Comparison of ENCODE assay signal across 9 mouse cellular contexts in the genomic region with DNA sequence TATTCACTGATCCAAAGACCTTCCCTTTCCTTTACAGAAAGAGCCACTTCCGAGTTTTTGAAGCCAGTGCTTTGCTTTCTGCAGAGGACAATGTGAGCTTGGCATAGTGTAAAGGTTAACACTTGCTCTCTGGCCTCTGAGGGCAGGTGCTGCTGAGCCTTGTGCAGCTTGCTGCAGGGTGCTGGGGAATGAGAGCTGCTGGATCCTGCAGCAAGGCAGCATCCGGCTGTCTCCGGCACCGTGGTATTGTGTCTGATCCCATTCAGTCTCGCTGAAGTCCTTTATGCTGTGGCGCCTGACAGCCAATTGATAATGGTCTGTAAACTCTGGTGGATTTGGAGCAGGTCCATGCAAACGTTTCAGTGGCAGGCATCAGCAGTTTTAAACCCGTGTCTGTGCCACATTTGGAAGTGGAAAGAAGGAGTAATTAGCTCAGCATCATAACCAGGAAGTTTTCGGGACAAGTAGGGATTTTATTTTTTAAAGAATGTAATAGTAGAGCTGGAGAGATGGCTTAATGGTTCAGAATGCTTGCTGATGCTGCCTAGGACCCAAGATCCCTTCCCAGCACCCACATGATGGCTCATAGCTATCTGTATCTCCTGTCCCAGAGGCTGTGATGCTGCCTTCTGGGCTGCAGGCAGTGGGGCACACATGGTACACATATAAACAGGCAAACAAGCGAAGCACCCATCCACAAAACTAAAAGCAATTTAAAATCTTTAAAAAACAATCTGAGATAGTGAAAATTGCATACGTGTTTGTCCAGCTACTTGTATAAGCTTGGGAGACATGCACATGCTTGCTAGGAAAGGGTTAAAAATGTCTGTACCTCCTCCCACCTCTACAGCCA.
DNase-seq lines count a peak whose midpoint lies in the region; ATAC-seq and TF ChIP-seq lines count a peak whose summit lies in the region.
"Had no signal": no experiment of that assay in that cellular context is flagged by ENCODE, and none has a peak within 500 bp of the region (broad histone marks: within the 10 kb centered on the region; RNA-seq: fewer than 3 reads in every experiment).

No protein-coding gene starts in this region.

- DNase-seq in heart, postnatal 14 days = no peak
- DNase-seq in kidney, postnatal 0 days (ENCODE audit: low spot score) = no peak
- DNase-seq in cerebellum, adult 2 months = no peak
- no peak for DNase-seq in frontal cortex, postnatal 36 days (ENCODE audit: low spot score in 2 of 2)
- DNase-seq in thymus, postnatal 4 days = no peak

- H3K9me3 ChIP-seq in heart, embryonic 12.5 days (replicated peaks) = no peaks in the 10 kb centered on the region
- no peaks in the 10 kb centered on the region for H3K9me3 ChIP-seq in forebrain, embryonic 12.5 days
- no peaks in the 10 kb centered on the region for H3K9me3 ChIP-seq in kidney, postnatal 0 days (replicated peaks; ENCODE audit: low read length)
- no peaks in the 10 kb centered on the region for H3K9me3 ChIP-seq in midbrain, embryonic 16.5 days (replicated peaks; ENCODE audit: control insufficient read depth, low read length, poor library complexity, severe bottlenecking)

- H3K4me1 ChIP-seq in heart, embryonic 12.5 days (replicated peaks) = peaks cover 20% of the 10 kb centered on the region
- H3K4me1 ChIP-seq in forebrain, embryonic 12.5 days = peaks cover 33% of the 10 kb centered on the region
- peaks cover 20% of the 10 kb centered on the region for H3K4me1 ChIP-seq in kidney, postnatal 0 days (replicated peaks; ENCODE audit: insufficient read depth, low read length)
- H3K4me1 ChIP-seq in midbrain, embryonic 16.5 days (ENCODE audit: control insufficient read depth, insufficient read depth, low read length) = peaks cover 21% of the 10 kb centered on the region
- H3K4me1 ChIP-seq in cerebellum, adult 2 months (ENCODE audit: control insufficient read depth, insufficient read depth, low read length) = no peaks in the 10 kb centered on the region

- H3K9ac ChIP-seq in heart, embryonic 12.5 days = peak overlapping the region; percentile 45; the same call in 1 of the 2 replicates
- H3K9ac ChIP-seq in forebrain, embryonic 12.5 days = peak overlapping the region; percentile 21; the same call in 1 of the 2 replicates
- H3K9ac ChIP-seq in kidney, postnatal 0 days (ENCODE audit: low read depth, low read length) = no peak overlapping the region
- peak overlapping the region; percentile 28; the same call in 1 of the 2 replicates for H3K9ac ChIP-seq in midbrain, embryonic 16.5 days (ENCODE audit: low read depth, low read length)

- no peak for TF ChIP-seq POLR2A in cerebellum, adult 2 months (IDR thresholded peaks at IDR 0.05; ENCODE audit: borderline replicate concordance, insufficient read depth, low read length)

- H3K27ac ChIP-seq in heart, embryonic 12.5 days (ENCODE audit: poor library complexity, severe bottlenecking) = no peak overlapping the region
- H3K27ac ChIP-seq in forebrain, embryonic 12.5 days = peak overlapping the region; percentile 84
- peak overlapping the region; percentile 3 for H3K27ac ChIP-seq in kidney, postnatal 0 days
- no peak overlapping the region for H3K27ac ChIP-seq in midbrain, embryonic 16.5 days (ENCODE audit: low read length)
- H3K27ac ChIP-seq in cerebellum, adult 2 months (ENCODE audit: insufficient read depth, low read length) = no peak overlapping the region
- H3K27ac ChIP-seq: heart, adult 2 months had no signal

- WGBS in heart, embryonic 12.5 days = 18% methylated on average over 11 of the region's 11 CpGs
- 5% methylated on average over 11 of the region's 11 CpGs for WGBS in forebrain, embryonic 12.5 days
- WGBS in kidney, postnatal 0 days = 15% methylated on average over 11 of the region's 11 CpGs
- WGBS in midbrain, embryonic 16.5 days = 7% methylated on average over 11 of the region's 11 CpGs
- 19% methylated on average over 11 of the region's 11 CpGs for WGBS in cerebellum, adult 2 months

- no peak for ATAC-seq in heart, embryonic 12.5 days (ENCODE audit: insufficient number of reproducible peaks, low FRiP score)
- peak; percentile 66 for ATAC-seq in forebrain, embryonic 12.5 days (ENCODE audit: low FRiP score)
- no peak for ATAC-seq in kidney, postnatal 0 days (replicated peaks; ENCODE audit: low FRiP score, low read depth)
- peak; percentile 65 for ATAC-seq in midbrain, embryonic 16.5 days

- intact Hi-C loops in heart, postnatal 14 days (cut with DNase I) = no loop called here

- peak overlapping the region; percentile 68 for H3K4me2 ChIP-seq in heart, embryonic 12.5 days
- H3K4me2 ChIP-seq in forebrain, embryonic 12.5 days = peak overlapping the region; percentile 50
- peak overlapping the region; percentile 48 for H3K4me2 ChIP-seq in kidney, postnatal 0 days (ENCODE audit: low read length)
- peak overlapping the region; percentile 60 for H3K4me2 ChIP-seq in midbrain, embryonic 16.5 days (ENCODE audit: low read length)

- H3K4me3 ChIP-seq in heart, embryonic 12.5 days = peak overlapping the region; percentile 35
- peak overlapping the region; percentile 19 for H3K4me3 ChIP-seq in forebrain, embryonic 12.5 days (replicated peaks)
- peak overlapping the region; percentile 28; the same call in 1 of the 2 replicates for H3K4me3 ChIP-seq in kidney, postnatal 0 days (replicated peaks; ENCODE audit: low read depth, low read length)
- H3K4me3 ChIP-seq in midbrain, embryonic 16.5 days (ENCODE audit: low read depth, low read length) = peak overlapping the region; percentile 20; the same call in 1 of the 2 replicates
- H3K4me3 ChIP-seq in cerebellum, adult 2 months (replicated peaks; ENCODE audit: insufficient read depth, low read depth, low read length) = no peak overlapping the region
- H3K4me3 ChIP-seq: heart, adult 2 months had no signal

- H3K27me3 ChIP-seq in heart, embryonic 12.5 days (replicated peaks) = no peaks in the 10 kb centered on the region
- no peaks in the 10 kb centered on the region for H3K27me3 ChIP-seq in forebrain, embryonic 12.5 days
- H3K27me3 ChIP-seq in kidney, postnatal 0 days (ENCODE audit: insufficient read depth, low read length) = no peaks in the 10 kb centered on the region
- no peaks in the 10 kb centered on the region for H3K27me3 ChIP-seq in midbrain, embryonic 16.5 days (ENCODE audit: control insufficient read depth, insufficient read depth, low read depth, low read length)
- no peaks in the 10 kb centered on the region; the same call in 1 of the 2 replicates for H3K27me3 ChIP-seq in cerebellum, adult 2 months (ENCODE audit: control insufficient read depth, insufficient read depth, low read length)

- TF ChIP-seq CTCF in kidney, postnatal 0 days (IDR thresholded peaks at IDR 0.05; ENCODE audit: low read depth) = no peak
- TF ChIP-seq CTCF in cerebellum, adult 2 months (IDR thresholded peaks at IDR 0.05; ENCODE audit: borderline replicate concordance, insufficient read depth, low read depth, low read length) = no peak

- H3K36me3 ChIP-seq in heart, embryonic 12.5 days = no peaks in the 10 kb centered on the region
- H3K36me3 ChIP-seq in forebrain, embryonic 12.5 days (replicated peaks) = no peaks in the 10 kb centered on the region
- H3K36me3 ChIP-seq in kidney, postnatal 0 days (ENCODE audit: insufficient read depth, low read length) = 0 out of 2 replicates have a peak, but pooled peaks cover 6% of the 10 kb centered on the region
- H3K36me3 ChIP-seq in midbrain, embryonic 16.5 days (ENCODE audit: control insufficient read depth, insufficient read depth, low read length) = no peaks in the 10 kb centered on the region

Comparison
In these comparisons a context has a peak if more than half of its experiments do, and no peak if none do; other contexts are left out.
1. ATAC-seq: peak in forebrain, embryonic 12.5 days (single experiment) and midbrain, embryonic 16.5 days (single experiment); none in heart, embryonic 12.5 days (single experiment) and kidney, postnatal 0 days (single experiment).
2. H3K27ac ChIP-seq: peak in forebrain, embryonic 12.5 days (single experiment) and kidney, postnatal 0 days (single experiment); none in heart, embryonic 12.5 days (single experiment), midbrain, embryonic 16.5 days (single experiment) and cerebellum, adult 2 months (single experiment).
3. Peak in every context shown above with its lines, with median percentiles within 50 percentile points of each other: H3K4me2 ChIP-seq.